Mouse (Mus musculus) lung, embryonic 14.5 days (tissue): ENCODE results near the gene Iba57. TPM values are rescaled to one million over a fixed set of nuclear protein-coding genes. Genes with fewer than 3 reads are reported as not detected.

Experiments used
- ATAC-seq: fragments of 200-750 bp; cut with Nextera tagmentation; 2 replicates; pipeline ENCODE4 v1.8.0; 2017; ENCODE audit warnings: mild to moderate bottlenecking, moderate TSS enrichment, moderate library complexity; ENCODE audit not compliant: insufficient read depth
- DNase-seq: peaks from one replicate; pipeline ENCODE4 v3.0.0-alpha.2; 2015
- H3K27ac ChIP-seq: fragments of 300-500 bp; sonication (generic); 2 replicates; pipeline ENCODE4 v1.5.1; 2014; ENCODE audit warnings: low read depth, mild to moderate bottlenecking, moderate library complexity
- H3K27me3 ChIP-seq: fragments of 300-500 bp; sonication (generic); 2 replicates; pipeline ENCODE4 v1.6.1; 2014; ENCODE audit warnings: low read length, control low read depth; ENCODE audit not compliant: insufficient read depth
- H3K36me3 ChIP-seq: fragments of 300-500 bp; sonication (generic); 2 replicates; pipeline ENCODE4 v1.6.1; 2014; ENCODE audit warnings: control low read depth; ENCODE audit not compliant: insufficient read depth
- H3K4me1 ChIP-seq: fragments of 300-500 bp; sonication (generic); 2 replicates; pipeline ENCODE4 v1.6.1; 2014; ENCODE audit warnings: antibody characterized with exemption, control low read depth; ENCODE audit not compliant: insufficient read depth
- H3K4me2 ChIP-seq: fragments of 300-500 bp; sonication (generic); 2 replicates; pipeline ENCODE4 v1.6.1; 2014; ENCODE audit warnings: mild to moderate bottlenecking
- H3K4me3 ChIP-seq: fragments of 300-500 bp; sonication (generic); 2 replicates; pipeline ENCODE4 v1.5.1; 2014; ENCODE audit warnings: low read depth, low read length
- H3K9ac ChIP-seq: fragments of 300-500 bp; sonication (generic); 2 replicates; pipeline ENCODE4 v1.6.1; 2014
- H3K9me3 ChIP-seq: fragments of 300-500 bp; sonication (generic); 2 replicates; pipeline ENCODE4 v1.6.1; 2016; ENCODE audit warnings: low read depth, low read length, control low read depth
- CTCF ChIP-seq: IDR thresholded peaks from 2 replicates; pipeline ENCODE4 v1.5.1; 2016; ENCODE audit warnings: antibody characterized with exemption, low read depth
- WGBS: fragments of 180-500 bp; shearing (Covaris S2); extraction: QIAGEN DNeasy Blood & Tissue Kit; methylation state at CpG from one replicate; pipeline ENCODE4 v1.1.7; 2014; 5-methylcytosine and 5-hydroxymethylcytosine counted together
- polyA plus RNA-seq: library from polyadenylated mRNA; unstranded; fragments of >200 nt; fragmentation: Nextera tagmentation; extraction: Ambion mirVana; gene quantifications from 2 replicates; pipeline ENCODE4 v1.2.1, GENCODE M21; 2014

Gene Iba57
- polyA plus RNA-seq, 1 experiment from 2014 or later: 1.9 TPM

GRCm38 (mm10) chr11:59208153-59208831, 44.8 kb upstream of the Iba57 start, which contains the start of gene 2310033P09Rik:
Gene 2310033P09Rik (plus strand): TSS chr11:59208321.
- peak; percentile 98 for DNase-seq

GRCm38 (mm10) chr11:59202081-59202995, 38.8 kb upstream of the Iba57 start, which contains the start of gene Mrpl55:
Gene Mrpl55 (plus strand): TSS chr11:59202486.
- no peaks in the 10 kb centered on the region for H3K27me3 ChIP-seq
- under 1% methylated on average over 63 of the region's 63 CpGs for WGBS
- no peak for TF ChIP-seq CTCF
- H3K4me2 ChIP-seq: peak within 1 kb of the TSS; percentile 94
- H3K36me3 ChIP-seq: peaks cover 41% of the 10 kb centered on the region
- peaks cover 8% of the 10 kb centered on the region; the same call in 1 of the 2 replicates for H3K4me1 ChIP-seq
- DNase-seq (peak; percentile 98), ATAC-seq (peak; percentile 91)
- H3K9me3 ChIP-seq: no peaks in the 10 kb centered on the region
- H3K27ac ChIP-seq: peak within 1 kb of the TSS; percentile 69; the same call in 1 of the 2 replicates
- peak within 1 kb of the TSS; percentile 84 for H3K9ac ChIP-seq
- peak within 1 kb of the TSS; percentile 90 for H3K4me3 ChIP-seq

More at GRCm38 (mm10) chr11:59208153-59208831, 44.8 kb upstream of the Iba57 start, which contains the start of gene 2310033P09Rik:
- Histone ChIP-seq H3K4me1 (no peaks in the 10 kb centered on the region), H3K4me2 (peak within 1 kb of the TSS; percentile 85), H3K9ac (peak within 1 kb of the TSS; percentile 92), H3K9me3 (no peaks in the 10 kb centered on the region), H3K27ac (peak within 1 kb of the TSS; percentile 97), H3K4me3 (peak within 1 kb of the TSS; percentile 91), H3K36me3 (peaks cover 64% of the 10 kb centered on the region), H3K27me3 (no peaks in the 10 kb centered on the region)
- ATAC-seq: peak; percentile 84
- WGBS: under 1% methylated on average over 67 of the region's 67 CpGs
- TF ChIP-seq CTCF: no peak

- no peaks in the 10 kb centered on the region for H3K9me3 ChIP-seq
- peak overlapping the region; percentile 69; the same call in 1 of the 2 replicates for H3K27ac ChIP-seq
- ATAC-seq (peak; percentile 7; the same call in 1 of the 2 replicates), DNase-seq (no peak)
- peak overlapping the region; percentile 90 for H3K4me3 ChIP-seq
- no peaks in the 10 kb centered on the region for H3K27me3 ChIP-seq
- H3K9ac ChIP-seq: peak overlapping the region; percentile 84
- peaks cover 8% of the 10 kb centered on the region; the same call in 1 of the 2 replicates for H3K4me1 ChIP-seq
- no peak for TF ChIP-seq CTCF
- peak overlapping the region; percentile 94 for H3K4me2 ChIP-seq
- WGBS: 28% methylated on average over 16 of the region's 16 CpGs
- peaks cover 38% of the 10 kb centered on the region for H3K36me3 ChIP-seq
Measured at GRCm38 (mm10) chr11:59201216-59202002, 37.9 kb upstream of the Iba57 start.

GRCm38 (mm10) chr11:59196230-59196629, 32.7 kb upstream of the Iba57 start:
- H3K4me1 ChIP-seq: 0 out of 2 replicates have a peak, but pooled peaks cover 2% of the 10 kb centered on the region
- peak; percentile 31 for DNase-seq
- H3K27ac ChIP-seq: no peak overlapping the region
- no peak for TF ChIP-seq CTCF
- no peak overlapping the region for H3K9ac ChIP-seq
- H3K9me3 ChIP-seq: no peaks in the 10 kb centered on the region
- no peaks in the 10 kb centered on the region for H3K27me3 ChIP-seq
- H3K36me3 ChIP-seq: peaks cover 15% of the 10 kb centered on the region; the same call in 1 of the 2 replicates
- no peak for ATAC-seq
- H3K4me3 ChIP-seq: no peak overlapping the region
- H3K4me2 ChIP-seq: no peak overlapping the region

DNA sequence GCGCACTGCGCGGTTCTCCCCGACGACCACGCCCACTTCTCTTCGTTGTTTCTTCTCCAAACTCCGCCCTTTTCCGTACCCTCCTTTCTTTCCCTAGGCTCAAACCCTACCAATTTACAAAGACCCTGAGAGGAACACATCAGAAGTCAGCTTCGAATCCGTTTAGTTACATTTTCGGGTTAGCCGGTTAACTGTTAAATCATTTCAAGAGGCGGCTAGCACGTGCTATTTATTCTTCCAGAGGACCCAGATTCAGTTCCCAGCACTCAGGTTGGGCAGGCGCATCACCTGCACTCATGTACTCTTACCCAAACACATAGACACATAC, 28.5 kb upstream of the Iba57 start, which contains the start of gene Guk1:
Gene Guk1, minus strand, starts transcription at position 154 of the 328 bp plus-strand sequence.
- ATAC-seq (peak; percentile 26; the same call in 1 of the 2 replicates), DNase-seq (no peak)
- Histone ChIP-seq H3K4me1 (peaks cover 6% of the 10 kb centered on the region; the same call in 1 of the 2 replicates), H3K4me2 (peak within 1 kb of the TSS; percentile 83), H3K9me3 (no peaks in the 10 kb centered on the region), H3K36me3 (no peaks in the 10 kb centered on the region), H3K27ac (peak within 1 kb of the TSS; percentile 94), H3K27me3 (no peaks in the 10 kb centered on the region), H3K4me3 (peak within 1 kb of the TSS; percentile 66), H3K9ac (peak within 1 kb of the TSS; percentile 76)
- 4% methylated on average over 16 of the region's 16 CpGs for WGBS
- no peak for TF ChIP-seq CTCF
